Mouse (Mus musculus) ES-E14 (cell line): ENCODE measurements around the gene Ing3.

Source experiments
- CHD2 ChIP-seq: IDR thresholded peaks from 2 replicates; pipeline ENCODE4 v1.6.1; 2014; ENCODE audit warnings: mild to moderate bottlenecking, low read depth, low read length, inconsistent platforms
- HCFC1 ChIP-seq: IDR thresholded peaks from 2 replicates; pipeline ENCODE4 v1.6.1; 2012; ENCODE audit warnings: low read length, inconsistent platforms, borderline replicate concordance; ENCODE audit not compliant: insufficient read depth
- MAFK ChIP-seq: IDR thresholded peaks from 2 replicates; pipeline ENCODE4 v1.6.1; 2014; ENCODE audit warnings: mild to moderate bottlenecking, low read depth, low read length, inconsistent platforms; ENCODE audit not compliant: insufficient read depth
- ZC3H11A ChIP-seq: IDR thresholded peaks from 2 replicates; pipeline ENCODE4 v1.6.1; 2012; ENCODE audit warnings: low read depth, mild to moderate bottlenecking, inconsistent platforms, low read length, borderline replicate concordance
- ZNF384 ChIP-seq: IDR thresholded peaks from 2 replicates; pipeline ENCODE4 v1.6.1; 2012; ENCODE audit warnings: low read depth, low read length, inconsistent platforms

GRCm38 (mm10) chr6:22012099-22012498 lies 62.7 kb downstream of the Ing3 start:
- TF ChIP-seq ZC3H11A (no peak), MAFK (no peak), ZNF384 (no peak), CHD2 (no peak), HCFC1 (no peak)
